Mouse (Mus musculus) megakaryocyte, embryonic 14.5 days (primary cell): Measurements from ENCODE around the gene Pde6h.

Experiments
- FLI1 ChIP-seq: IDR thresholded peaks from 2 replicates; pipeline ENCODE4 v1.6.1; 2012; ENCODE audit warnings: low read length, inconsistent platforms, mixed read lengths
- GATA1 ChIP-seq: IDR thresholded peaks from 3 replicates; pipeline ENCODE4 v1.6.1; 2012; ENCODE audit warnings: mixed read lengths, low read length, inconsistent platforms, borderline replicate concordance

GRCm38 (mm10) chr6:136930677-136931076 lies 7.0 kb downstream of the Pde6h start:
- 0 out of 2 replicates have a peak, but pooled peaks have one; percentile 36 for TF ChIP-seq FLI1
- TF ChIP-seq GATA1 = peak; percentile 97; the same call in 2 of the 3 replicates
